Mouse (Mus musculus): Measurements from ENCODE around the gene Ptma. TPM values are rescaled to one million over a fixed set of nuclear protein-coding genes. Genes with fewer than 3 reads are reported as not detected.
"Not testable (repeated sequence)": the region's sequence is repeated elsewhere in the genome, so short reads cannot be mapped to it uniquely, and the experiment has no call there.

Gene Ptma
- total RNA-seq, 2 experiments from 2014 or later, result 6,310 to 6,827 TPM

DNA sequence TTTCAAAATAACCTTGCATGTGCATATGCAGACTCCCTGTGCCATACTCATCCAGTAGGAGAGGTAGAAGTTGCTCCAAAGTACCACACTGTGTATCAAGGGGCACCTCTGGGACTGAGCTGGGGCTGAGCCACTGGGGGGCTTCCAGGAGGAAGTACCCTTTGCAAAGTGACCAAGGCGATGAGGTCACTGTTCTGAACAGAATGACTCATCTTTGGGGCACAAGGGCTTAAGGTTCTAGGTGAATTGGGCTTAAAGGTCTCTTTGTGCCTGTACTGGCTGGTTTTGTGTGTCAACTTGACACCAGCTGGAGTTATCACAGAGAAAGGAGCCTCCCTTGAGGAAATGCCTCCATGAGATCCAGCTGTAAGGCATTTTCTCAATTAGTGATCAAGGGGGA is 13.5 kb upstream of the Ptma start:
- ATAC-seq (replicated peaks; ENCODE audit: poor library complexity), result not testable (repeated sequence)

DNA sequence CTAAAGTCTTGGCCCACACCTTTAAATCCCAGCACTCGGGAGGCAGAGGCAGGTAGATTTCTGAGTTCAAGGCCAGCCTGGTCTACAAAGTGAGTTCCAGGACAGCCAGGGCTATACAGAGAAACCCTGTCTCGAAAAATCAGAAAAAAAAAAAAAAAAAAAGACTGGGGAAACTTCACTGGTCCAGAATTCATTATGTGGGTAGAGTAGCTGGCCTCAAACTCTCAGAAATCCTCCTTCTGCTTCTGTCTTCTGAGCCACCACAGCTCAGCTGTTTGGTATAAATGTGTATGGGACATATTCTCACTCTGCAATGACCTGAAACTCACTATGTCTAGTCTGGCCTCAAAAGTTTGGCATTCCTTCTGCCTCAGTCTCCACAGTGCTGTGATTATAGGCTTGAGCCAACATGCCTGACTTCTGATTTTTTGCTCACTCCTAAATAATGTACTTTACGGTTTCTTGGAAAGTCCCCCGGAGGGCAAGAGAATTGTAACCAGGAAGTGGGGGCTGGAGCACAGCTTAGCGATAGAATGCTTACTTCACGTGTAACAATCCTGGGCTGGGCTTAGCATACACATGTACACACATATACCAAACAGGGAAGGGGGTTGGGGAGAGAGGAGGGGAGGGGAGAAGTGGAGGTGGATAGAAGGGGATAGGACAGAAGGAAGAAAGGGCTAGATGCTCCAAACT is 10.7 kb upstream of the Ptma start:
- 0 out of 2 replicates have a peak, but pooled peaks have one; percentile 19 for ATAC-seq (replicated peaks; ENCODE audit: poor library complexity)

DNA sequence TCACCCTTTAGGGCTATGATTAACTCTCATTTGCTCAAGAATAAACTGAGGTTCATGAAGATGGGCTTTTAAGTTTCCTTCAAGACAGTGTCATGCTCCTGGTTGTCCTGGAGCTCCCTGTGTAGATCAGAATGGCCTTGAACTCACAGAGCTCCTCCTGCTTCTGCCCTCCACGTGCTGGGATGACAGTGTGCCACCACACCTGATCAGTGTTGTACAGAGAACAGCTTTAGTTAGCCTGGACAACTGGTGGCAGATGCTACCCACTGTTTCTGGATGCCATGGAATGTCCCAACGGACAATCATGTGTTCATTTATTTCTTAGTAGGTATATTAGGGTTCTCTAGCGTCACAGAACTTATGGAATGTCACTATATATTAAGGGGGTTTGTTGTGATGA is 9.4 kb upstream of the Ptma start:
- ATAC-seq (replicated peaks; ENCODE audit: poor library complexity), result no peak

DNA sequence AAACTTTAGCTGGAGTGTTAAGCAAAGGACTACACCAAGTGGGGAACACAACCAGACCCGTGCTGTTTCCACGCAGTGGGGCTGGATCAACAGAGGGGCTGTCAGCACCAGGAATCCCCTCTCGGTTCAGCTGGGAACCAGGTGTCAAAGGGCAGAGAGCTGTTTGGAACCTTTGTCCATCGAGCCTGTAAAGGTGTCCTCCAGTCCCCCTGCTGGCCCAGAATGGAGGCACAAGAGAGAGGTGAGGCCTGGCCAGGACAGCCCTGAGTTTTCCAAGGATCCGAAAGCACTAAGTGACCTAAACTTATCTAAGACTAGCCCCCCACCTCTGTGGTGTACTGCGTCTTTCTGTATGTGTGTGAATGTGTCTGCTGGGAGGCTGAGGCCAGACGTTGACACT is 6.2 kb upstream of the Ptma start:
- no peak for ATAC-seq (replicated peaks; ENCODE audit: poor library complexity)

DNA sequence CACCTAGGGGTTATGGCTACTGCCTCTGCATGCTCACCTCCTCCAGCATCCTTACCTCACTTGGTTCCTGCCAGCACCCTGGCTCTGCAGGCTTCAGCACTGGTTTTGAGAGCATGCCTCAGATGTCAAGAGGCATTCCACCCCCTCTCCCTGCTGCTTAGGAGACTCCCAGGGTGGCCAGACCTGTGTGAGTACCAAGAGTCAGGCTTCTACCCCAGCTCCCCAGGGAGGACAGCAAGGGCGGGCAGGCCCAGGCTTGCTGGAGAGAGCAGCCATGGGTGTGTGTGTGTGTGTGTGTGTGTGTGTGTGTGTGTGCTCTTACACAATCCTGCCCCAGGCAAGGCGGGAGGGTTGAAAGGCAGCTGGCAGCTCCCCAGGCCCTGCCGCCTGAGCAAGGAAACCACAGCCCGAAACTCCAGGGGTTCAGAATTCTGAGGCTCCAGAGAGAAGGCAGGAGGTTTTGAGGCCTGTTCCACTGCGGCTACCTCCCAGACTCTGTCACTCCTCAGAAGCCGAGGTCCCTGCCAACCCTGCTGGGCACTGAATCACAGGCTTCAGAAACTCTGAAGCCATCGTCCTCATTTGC is 4.1 kb upstream of the Ptma start:
- no peak for ATAC-seq (replicated peaks; ENCODE audit: poor library complexity)

DNA sequence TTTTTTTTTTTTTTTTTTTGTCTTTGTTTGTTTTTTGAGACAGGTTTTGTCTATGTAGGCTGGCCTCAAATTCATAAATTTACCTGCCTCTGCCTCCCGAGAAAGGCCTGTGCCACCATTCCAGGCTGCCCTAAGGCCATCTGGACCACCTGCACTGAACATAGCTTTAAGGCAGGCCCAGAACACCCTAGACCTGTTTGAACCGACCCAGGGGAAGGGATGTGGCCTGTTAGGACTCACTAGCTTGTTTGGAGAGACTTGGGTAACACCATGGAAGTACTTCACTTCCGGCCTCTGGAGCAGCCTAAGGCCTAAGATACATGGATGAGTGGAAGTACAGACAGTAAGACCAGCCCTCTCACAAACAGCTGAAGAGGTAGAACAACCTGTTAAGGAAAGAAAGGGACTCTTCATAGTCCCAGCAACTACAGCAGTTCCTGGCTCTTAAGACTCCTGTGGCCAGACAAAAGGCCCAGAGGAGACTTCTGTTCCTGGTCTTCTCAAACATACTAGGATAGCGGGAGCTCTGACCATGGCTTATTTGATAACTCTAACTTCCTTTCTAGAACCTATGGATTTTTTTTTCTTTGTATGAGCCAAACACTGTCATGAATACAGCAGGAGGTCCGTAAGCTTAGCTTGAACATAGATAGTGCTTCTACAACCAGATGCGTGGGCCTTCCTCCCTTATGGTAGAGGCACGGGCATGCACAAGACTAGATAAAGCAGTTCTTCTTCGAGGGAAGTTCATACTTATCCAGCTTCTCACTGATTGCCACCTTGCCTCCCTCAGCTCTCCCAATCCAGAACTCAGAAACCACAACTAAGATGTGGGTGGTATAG is 2.5 kb upstream of the Ptma start:
- peak; percentile 5 for ATAC-seq (replicated peaks; ENCODE audit: poor library complexity)

DNA sequence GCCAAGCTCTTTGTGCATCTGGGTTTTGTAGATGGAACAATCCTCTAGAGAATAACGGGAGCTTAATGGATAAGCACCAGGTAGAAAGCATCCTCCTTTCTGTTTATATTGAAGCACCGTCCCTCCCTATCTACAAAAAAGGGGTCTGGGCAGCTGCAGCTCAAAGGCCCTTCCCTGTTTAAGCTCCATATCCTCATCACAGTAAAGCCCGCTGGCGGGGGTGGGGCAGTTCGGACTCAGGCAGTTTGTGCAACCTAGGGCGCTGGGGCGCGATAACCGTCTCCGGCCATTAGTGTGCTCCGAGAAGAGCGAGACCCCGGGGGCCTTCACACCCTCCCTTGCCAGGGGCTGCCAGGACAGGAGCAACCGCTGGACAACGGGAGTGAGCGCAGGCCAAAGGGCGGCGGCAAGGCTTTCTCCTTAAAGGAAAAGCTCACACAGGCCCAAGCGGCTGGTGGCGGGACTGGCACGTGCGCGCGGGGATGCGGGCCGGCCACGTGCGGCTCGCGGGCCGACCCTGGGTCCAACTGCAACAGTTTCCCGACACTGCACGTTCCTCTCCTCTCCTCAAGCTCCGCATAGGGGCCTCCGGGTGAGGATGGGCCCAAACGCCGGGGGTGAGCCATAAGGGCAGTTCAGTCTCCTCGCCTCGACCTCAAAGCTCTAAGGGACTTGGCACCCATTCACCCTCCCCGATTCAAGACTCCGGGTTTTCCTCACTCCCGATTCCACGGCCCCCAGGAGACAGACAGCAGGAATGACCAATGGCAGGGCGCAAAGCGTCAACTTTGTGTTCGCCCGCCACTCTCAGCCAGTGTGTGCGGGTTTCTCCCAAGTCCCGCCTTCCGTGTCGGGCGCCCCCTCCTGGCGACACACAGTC is 1.7 kb upstream of the Ptma start:
- peak; percentile 40 for ATAC-seq (replicated peaks; ENCODE audit: poor library complexity)

DNA sequence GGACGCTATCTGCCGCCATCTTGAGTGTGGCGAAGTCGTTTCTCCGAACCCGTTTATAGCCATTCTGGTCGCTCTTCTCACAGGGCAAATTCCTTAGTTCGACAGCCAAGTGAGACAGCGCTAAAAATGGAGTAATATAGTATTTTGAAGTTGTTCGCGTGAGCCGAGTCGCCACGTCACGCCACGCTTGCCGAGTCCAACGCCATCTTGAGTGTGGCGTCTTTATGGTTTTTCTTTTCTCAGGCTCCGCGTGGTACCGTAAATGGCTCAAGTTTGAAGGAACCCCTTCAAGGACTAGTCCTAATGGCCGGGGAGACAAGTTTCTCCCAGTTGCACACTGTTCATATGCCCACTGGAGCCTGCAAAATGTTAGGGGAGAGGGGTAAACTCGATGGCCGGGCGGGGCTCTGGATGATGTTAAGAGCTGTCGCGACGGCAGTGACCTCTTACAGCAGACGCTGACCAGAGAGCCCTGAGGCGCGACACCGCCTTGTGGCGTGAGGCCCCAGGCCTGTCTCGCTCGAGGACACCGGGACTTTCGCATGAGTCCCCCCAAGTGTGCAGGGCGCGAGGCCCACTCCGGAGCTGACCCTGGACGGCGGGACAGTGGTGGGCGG is 919 bp upstream of the Ptma start:
- ATAC-seq (replicated peaks; ENCODE audit: poor library complexity), result peak; percentile 0; the same call in 1 of the 2 replicates

DNA sequence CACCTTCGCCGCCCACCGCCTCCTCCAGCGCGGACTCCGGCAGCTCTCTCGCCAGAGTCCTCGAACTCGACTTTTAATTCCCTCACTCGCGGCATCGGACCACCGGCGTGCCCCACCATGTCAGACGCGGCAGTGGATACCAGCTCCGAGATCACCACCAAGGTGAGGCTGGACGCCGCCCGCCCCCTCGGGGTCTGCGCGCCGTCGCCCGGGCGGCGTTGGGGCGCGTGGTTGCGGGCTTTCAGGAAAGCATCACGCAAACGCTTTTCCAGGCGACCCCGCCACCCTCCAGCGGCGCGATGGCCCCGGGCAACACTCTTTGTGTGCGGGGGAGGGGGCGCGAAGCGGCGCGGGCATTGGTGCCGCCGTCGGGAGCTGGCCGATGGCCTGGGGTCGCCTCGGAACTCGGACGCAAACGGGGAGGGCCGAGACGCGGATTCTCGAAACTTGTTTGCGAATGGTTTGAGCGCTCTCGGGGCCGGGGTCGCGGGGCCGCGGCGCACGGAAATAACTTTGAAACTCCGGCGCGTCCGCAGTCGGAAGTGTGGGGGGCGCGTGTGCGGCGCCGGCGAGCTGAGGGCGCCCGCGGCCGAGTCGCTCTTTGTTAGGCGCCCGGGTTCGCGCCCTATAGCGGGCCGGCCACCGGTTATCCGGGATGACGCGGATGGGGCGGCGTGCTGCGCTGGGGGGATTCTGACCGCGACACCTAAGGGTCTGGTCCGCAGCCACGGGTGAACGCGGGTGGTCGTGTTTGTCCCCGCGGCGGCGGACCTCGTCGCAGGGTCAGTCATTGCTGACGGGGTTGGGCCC is 468 bp downstream of the Ptma start:
- no peak; the same call in 1 of the 2 replicates for ATAC-seq (replicated peaks; ENCODE audit: poor library complexity)

DNA sequence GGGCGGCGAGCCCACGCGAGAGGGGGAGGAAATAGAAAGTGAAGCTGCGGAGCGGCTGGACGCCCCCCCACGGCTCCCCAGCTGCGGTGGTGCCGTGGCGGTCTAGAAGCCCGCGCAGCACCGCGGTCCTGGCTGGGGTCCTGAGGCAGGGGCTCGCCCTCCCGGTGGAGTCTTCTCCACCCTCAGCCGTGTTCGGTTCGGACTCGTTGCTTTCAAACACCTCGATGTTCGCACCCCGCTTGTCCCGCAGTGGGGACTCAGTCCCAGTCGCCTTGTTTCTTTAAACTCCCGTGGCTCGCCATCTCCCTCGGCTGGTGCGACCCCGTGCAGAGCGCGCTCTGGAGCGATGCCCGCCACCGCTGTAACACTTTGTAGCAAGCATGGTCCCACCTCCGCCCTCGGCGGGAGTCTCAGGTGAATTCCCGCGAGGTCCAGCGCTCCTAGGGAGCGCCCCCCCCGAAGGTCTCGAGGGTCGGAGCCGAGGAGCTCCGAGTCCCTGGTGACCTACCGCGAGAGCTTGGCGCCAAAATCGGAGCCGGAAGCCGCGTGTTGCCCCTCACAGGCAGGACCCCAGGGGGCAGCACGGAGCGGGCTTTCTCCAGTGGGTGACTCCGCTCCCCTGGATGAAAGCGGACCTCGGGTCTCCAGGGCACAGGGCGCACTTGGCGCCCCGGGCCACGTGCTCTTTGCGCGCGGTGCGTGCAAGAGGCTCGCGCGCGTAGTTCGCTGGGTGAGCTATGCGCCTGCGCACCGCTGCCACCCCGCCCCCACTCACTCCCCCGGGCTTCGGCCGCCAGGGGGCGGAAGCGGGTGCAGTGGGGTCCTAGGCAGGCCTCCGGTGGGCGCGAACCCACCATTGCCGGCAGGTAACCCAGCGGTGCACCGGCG is 1.3 kb downstream of the Ptma start:
- peak; percentile 7 for ATAC-seq (replicated peaks; ENCODE audit: poor library complexity)

DNA sequence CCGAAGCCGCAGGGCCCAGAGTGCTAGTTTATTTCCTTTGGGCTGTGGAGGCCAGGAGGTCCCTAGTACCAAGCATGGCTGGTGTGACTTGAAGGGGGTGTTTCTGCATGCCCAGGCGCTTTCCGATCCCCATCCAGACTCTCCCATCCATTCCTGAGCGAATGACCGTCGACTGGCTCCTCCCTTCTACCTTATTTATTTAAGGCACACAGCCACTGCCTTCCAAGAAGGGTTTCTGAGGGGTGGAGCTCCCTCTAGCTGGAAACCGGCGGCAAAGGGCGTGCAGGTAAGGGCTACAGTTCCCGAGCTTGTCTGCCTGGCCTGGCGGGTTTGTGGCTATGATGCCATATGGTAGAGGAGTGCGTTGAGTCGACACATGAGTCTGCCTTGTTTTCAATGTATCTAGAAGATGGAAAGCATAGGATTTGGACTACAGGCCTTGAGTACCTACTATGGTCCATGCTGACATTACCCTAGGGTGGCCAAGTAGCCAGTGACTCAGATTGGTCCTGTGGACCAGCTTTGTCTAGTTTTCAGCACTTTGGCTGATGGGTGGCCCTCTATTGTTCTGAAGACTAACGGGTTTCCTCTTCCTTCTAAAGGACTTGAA is 2.1 kb downstream of the Ptma start:
- ATAC-seq (replicated peaks; ENCODE audit: poor library complexity), result no peak

DNA sequence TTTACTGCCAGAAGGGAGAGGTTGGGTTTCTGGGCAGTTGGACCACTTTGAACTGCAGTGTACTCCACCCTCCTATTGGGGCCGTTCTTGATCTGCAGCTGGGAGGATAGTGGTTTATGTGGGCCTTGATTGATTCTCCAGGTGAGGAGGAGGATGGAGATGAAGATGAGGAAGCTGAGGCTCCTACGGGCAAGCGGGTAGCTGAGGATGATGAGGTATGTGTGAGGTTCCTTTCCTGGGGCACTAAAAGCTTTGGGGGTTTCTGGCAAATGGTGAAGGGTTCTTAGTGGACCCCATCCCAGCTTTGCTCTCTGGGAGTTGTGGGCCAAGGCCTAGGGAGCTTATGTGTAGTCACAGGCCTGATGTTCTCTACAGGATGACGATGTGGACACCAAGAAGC is 3.1 kb downstream of the Ptma start:
- no peak for ATAC-seq (replicated peaks; ENCODE audit: poor library complexity)

DNA sequence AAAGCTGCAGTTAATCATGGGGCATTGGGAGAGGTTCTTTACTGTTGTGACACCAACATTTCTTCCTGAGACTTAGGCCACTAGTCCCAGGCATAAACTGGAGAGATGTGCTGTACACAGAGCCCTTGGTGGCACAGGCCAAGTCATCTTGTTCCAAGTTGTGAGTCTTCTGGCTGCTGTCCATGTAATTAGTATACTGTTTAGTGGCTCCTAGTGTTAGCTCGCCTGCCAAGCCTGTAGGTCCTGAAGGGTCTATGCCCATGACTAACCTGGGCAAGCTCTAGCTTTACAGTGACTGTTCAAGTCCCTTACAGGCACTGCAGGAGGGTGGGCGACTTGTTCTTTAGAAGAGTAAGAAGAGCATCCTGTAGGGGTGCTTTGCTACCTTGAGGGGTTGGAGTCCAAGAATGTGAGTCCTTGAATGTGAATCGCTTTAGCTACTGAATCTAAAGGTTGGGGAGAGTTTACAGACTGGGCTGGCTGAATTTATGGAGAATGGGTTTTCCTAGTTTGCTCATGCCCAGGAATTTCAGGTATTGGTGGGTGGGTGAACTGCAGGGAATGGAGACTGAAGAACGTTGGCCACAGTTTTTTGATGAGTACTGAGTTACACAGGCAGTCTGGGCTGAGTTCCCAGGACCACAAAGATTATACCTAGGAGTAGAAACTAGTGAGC is 4.5 kb downstream of the Ptma start:
- no peak for ATAC-seq (replicated peaks; ENCODE audit: poor library complexity)

DNA sequence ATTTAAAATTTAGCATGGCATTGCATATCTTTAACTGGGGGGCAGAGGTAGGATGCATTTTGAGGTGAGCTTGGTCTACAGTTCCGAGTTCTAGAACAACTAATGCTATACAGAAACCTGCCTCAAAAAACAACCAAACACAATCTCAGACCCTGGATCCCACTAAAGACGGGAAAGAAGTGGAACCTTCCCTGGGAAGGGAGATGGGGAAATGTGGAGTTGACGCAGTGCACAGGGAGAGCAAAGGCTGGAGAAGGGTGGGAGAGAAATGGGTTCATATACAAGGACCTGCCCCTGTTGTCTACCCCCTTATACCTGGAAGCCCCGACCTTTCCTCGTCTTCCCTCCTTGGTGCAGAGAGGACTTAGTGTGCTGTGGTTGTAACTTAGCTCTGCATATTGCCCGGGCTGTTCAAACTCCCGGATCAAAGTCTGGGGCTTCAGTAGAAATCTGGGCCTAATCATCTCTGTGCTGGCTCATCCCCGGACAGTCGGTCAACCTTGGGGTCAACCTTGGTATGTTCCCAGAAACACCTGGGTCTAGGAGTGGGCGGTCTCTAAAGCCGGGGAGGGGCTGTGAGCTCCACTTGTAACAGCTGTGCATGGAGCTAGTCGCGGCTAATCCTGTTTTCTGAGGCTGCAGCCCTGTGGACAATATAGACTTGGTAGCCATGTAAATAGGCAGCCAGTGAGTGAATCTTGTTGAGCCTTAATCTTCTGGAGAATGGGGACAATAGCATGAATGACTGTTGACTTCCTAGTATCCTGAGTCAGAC is 5.2 kb downstream of the Ptma start:
- no peak; the same call in 1 of the 2 replicates for ATAC-seq (replicated peaks; ENCODE audit: poor library complexity)

DNA sequence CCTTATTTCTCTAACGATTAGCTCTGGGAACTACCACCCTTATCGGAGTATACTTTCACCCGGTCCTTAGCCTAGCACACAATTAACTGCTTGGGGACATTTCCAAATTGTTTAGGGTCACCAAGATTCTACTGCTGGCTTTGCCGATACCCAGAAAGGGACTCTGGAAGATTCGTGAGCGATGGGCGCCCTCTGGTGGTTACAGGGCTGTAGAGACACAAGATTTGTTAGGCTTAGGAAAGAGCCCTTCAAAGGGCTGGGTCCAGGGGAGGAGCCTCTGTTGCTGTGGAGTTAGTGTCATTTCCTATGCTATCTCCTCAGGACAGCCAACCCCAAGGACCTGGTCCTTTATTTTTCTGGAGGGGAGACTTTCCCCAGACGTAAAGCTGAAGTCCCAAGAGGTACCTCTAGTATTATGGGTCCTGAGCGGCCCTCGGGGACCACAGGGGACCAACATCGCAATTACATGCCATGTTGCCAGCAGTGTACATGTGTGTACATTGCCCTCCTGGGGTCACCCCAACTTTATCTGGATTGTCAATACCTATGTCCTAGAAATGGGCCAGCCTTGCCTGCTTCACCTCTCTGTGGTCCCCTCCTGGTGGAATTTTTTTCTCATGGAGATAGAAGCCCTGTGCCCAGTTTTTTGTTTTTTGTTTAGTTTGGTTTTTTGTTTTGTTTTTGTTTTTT is 6.0 kb downstream of the Ptma start:
- peak; percentile 59 for ATAC-seq (replicated peaks; ENCODE audit: poor library complexity)

DNA sequence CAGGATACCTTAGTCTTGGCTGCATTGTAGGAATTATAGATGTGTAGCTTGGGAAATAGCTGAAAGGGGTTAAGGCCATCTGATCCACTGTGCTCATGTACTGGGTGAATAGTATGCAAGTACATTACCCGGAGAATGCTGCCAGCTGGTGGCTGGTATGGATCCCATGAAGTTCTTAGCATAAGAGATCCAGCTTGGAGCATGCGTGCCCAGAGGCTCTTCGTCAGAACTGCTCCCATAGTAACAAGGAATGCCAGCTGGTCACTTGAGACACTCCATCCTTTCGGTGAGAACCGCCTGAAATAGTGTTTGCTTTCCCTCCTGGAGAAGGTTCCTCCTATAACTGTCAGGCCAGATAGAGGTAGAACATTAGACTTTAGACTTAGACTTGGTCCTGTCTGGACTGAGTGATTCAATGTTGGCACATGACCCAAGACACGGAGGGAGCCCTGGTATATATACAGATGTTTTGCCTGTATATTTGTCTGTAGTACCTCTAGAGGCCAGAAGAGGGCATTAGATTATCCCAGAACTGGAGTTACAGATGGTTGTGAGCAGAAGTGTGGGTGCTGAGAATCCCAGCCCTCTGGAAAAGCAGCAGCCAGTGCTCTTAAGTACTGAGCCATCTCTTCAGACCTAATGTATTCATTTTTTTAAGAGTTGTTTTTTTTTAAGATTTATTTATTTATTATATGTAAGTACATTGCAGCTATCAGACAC is 7.0 kb downstream of the Ptma start:
- no peak for ATAC-seq (replicated peaks; ENCODE audit: poor library complexity)

Data from megakaryocyte progenitor cell, adult 5-6 weeks (primary cell).